Mouse (Mus musculus): ENCODE results near the gene Chn2.

Gene Chn2

DNA sequence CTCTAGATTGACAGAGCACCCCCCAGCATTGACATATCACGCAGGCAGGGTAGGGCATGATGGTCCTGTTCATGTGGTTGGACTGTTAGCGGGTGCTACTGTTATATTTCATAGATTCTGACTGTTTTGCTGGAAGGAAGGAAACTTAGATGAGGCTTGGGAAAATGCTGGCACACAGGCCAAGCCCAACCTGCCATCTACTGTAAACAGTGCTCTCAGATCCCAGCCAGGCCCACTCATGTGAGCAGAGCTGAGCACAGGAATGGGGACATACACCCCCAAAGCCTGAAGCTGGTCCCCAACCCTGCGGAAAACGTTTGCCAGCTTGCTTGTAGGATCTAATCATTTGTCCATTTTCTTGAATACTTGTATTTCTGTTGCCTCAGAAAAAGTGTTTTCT, 32.1 kb downstream of the Chn2 start:
- no peak for DNase-seq (ENCODE audit: extremely low read depth, low read depth, low spot score)

DNA sequence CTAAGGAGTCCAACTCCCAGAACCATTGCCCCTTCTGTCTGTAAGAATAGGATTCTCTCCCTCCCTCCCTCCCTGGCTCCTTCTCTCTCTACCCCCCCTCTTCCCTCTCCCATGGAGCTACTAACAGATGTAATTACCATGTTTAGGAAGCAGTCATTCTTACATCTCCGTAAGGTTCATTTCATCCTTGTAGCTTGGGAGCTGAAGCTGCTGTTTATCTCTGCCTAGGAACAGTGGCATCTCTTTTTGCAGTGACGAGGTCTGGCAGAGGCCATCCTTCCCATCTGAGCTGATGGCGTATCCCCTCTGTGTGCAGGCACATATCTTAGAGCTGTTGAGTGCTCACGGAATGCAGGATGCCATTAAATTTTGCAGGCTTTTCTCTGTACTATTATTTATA, 35.1 kb downstream of the Chn2 start:
- no peak for DNase-seq (ENCODE audit: extremely low read depth, low read depth, low spot score)

DNA sequence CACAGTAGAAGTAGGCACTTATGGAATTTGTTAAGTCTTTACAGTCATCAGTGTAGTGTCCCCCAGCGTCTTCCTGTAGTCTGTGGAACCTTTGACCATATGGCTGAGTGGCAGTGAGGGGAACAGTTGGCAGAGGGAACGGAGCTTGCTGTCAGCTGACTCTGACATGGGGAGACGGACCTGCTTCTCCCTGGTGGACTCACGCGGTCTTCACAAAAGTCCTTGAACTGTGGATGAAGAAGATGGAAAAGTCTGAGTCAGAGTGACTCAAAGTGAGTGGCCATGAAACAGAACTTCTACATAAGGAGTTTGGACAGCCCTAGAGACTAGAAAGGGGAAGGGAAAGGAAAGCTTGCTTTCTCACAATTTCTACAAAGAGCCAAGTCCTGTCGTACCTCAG, 36.1 kb downstream of the Chn2 start:
- DNase-seq (ENCODE audit: extremely low read depth, low read depth, low spot score) = no peak

DNA sequence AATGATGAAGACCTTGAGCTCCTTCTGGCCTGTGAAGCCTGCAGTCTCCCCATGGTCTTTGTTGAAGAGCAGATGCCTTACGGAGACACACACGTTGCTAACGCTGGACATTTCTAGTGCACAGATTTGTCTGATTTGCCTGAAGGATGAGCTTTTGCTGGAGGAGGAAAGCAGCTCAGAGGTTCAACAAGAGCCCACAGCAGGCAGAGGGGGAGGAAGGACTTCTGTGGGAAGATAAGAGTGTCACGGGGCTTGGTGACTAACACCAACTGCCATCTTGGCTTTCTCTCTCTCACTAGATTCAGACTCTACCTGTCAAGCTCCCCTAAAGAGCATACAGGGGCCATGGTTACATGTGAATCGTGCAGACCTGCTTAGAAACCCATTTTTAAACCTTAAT, 37.3 kb downstream of the Chn2 start:
- DNase-seq (ENCODE audit: extremely low read depth, low read depth, low spot score) = no peak

DNA sequence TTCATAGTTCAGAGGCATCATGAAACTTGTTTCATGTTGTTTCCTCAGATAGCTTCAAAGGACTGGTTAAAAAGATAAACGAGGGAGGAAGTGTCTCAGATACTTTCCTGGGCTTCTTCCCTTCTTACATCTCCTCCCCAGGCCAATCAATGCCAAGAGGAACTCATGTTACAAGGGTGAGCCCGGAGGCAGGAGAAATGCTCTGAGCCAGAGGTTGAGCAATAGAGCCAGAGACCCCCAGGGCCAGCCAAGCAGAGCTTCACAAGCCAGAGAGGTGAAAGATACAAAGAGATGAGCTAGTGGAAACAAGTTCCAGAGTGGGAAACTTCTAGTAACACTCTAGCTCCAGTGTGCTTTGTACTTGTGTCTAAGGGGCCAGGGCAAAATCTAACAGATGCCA, 38.9 kb downstream of the Chn2 start:
- DNase-seq (ENCODE audit: extremely low read depth, low read depth, low spot score) = no peak

DNA sequence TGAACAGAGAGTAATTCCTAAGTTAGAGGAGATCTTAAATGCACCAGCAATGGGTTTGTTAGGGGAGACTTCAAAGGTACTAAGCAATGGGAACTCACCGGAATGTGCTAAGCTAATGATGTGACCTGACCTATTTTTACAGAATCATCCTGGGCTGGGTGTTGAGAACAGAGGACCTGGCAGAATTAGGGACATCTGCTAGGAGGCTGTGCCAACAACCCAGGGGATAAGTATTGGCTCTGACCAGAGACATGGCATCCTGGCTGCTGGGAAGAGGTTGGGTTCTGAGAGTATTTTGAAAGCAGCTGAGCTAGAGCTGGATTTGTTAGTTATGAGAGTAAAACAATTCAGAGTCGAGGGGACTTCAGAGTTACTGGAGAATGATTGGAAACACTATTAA, 40.5 kb downstream of the Chn2 start:
- no peak for DNase-seq (ENCODE audit: extremely low read depth, low read depth, low spot score)

DNA sequence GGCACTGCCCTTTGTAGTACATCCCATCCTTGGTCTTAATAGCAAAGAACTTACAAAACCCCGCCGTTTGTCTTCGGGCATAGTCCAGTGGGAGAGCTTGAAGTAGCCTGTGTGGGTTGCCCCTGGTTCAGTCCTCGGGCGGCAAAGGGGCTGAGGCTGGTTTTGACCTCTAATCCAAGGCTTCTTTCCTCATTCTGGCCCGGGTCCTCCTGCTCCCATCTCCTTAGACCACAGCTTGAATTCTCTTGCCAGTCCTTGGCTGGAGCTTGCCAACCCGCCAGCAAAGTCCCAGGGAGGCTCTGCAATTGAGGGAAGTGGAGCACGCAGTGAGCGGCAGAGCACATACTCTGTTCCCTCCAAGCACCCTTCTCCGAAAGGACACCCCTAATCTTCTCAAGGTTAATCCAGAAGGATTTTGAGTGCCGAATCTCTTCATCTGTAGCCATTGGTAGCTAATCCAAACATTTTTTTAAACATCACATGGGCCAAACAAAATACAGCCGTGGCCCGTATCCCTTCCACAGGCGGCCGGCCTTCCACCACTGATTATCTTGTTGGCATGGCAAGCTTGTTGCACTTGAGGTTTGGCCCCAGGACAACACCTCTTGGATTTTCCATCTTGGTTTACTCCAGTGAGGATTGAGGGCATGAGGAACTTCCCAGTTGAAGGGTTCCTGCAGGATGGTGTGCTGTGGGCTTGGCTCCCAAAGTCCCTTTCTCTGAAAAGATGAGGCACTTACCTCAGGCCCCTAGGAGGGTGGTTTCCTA, 41.3 kb downstream of the Chn2 start:
- no peak for DNase-seq (ENCODE audit: extremely low read depth, low read depth, low spot score)

DNA sequence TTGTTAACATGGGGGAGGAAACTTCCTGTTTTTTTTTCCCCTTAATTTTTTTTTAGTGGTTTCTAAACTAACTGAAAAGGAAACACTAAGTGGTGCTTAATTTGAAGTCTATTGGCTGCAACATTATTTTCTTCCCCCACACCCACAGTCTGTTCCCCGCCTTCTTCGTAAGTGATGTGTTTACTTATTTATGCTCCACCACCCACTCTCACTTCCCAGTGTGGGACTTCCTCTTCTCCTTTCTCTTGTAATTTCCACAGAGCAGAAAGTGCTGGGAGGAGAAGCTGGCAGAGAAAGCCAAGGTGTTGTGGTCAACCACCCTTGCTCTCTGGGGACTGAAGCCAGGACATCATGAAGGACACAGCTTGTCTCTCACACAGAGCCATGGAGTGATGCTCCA, 43.2 kb downstream of the Chn2 start:
- DNase-seq (ENCODE audit: extremely low read depth, low read depth, low spot score) = no peak

DNA sequence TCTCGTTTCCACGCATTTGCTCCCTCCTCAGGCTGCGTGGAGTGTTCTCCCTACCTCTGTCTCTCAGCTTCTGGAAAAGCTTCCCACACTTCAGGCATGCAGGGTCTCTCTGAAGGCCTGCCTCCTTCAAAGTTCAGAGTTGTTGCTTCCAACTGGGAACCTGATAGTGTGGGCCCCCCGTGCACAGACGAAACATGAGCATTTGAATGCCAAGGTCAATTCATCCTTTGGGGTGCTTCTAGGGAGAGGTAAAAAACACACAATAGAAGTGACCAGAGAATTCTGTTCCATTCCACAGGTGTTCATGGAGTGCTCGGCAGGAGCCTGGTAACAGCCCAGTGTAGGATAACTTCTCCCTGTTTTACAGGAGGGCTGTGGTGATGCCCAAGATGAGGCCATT, 44.7 kb downstream of the Chn2 start:
- DNase-seq (ENCODE audit: extremely low read depth, low read depth, low spot score) = no peak

DNA sequence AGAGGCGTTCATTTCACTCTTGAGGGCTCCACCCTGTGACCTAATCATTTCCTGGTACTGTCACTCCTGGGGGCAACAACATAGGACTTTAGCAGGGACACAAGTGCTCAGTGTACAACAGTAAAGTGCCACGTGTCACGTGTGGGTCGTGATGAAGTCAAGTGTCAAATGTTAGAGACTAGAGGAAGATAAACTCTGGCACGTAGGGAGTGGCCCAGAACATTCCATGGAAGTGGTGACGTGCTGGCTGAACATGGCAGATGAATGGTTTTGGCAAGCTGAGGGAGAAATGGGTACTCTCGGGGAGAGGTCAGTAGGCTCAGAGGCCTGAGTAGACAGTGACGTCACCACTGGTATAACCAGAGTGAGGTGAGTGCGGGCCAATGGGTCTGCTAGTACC, 45.7 kb downstream of the Chn2 start:
- no peak for DNase-seq (ENCODE audit: extremely low read depth, low read depth, low spot score)

DNA sequence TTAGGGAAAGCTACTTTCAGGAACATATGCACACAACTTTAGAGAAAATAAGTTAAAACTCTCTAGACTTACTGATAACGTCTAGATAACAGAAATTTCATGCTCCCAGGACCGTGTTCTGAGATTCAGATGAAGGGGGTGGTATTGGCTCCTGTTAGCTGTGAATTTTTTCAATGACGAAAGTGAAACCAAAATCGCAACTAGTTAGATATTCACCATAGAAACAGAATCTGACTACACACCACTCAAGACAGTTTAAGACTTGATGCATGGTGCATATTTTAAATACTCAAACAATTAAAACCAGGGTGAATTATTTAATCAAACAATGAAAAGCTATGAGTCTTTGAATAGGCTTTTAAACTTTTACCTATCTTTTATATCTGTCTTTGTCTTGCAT, 48.8 kb downstream of the Chn2 start:
- DNase-seq (ENCODE audit: extremely low read depth, low read depth, low spot score) = no peak

DNA sequence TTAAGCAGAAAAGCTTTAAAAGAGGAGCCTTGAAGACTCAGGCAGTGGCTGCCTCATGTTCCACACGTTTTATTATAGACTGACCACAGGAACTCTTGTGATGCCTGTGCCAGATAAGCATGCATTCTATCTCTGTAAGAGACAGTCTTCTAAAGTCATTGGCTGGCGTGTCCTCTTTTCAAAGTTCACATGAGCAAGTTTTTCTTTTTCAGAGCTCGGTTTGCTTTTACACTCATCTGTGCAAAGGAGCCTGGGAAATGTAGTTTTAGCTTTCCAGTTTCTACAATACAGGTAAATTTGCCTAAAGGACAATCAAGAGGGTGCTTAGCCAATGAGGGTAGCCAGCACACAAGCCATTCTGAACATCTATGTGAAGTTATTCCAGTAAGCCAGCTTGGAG, 51.5 kb downstream of the Chn2 start:
- no peak for DNase-seq (ENCODE audit: extremely low read depth, low read depth, low spot score)

DNA sequence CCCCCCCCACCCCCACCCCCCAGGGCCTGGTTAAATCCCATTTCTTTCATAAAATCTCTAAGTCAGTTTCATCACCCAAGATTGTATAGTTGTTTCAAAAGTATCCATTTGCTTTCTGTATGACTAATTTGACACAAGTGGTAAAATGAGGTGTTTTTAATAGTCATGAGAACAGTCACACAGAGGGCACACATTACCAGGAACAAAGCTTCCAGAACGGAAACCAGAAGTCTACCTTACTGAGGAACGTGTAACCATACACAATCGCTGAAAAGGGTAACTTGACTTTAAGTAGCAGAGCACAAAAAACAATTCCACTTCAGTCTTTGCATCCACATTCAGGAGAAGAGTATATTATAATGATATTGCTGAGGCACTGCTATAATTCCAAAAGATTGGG, 53.6 kb downstream of the Chn2 start:
- no peak for DNase-seq (ENCODE audit: extremely low read depth, low read depth, low spot score)

DNA sequence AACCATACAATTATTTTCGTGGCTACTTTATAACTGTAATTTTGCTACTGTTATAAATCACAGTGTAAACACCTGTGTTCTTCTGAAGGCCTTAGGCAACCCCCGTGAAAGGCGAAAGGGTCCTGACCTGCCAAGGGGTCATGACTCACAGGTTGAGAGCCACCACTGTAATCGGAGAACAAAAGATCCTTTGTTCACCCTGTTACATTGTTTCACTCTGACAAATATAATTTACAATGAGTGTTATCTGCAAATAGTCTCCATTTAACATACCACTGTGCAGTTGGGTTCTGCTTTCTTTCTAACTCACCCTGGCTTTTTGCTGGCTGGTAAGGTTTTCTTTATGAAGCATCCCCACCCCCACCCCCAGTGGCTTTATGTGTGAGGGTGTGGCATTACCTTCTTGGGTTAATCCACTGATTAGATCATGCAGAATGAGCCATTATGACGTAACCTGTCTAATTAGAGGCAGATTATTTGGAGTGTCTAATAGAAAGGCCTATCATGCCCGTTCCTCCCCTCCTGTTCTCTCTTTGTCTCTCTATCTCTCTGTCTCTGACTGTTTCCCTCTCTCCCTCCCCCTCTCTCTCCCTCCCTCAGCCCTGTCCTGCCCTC, 56.9 kb downstream of the Chn2 start:
- no peak for DNase-seq (ENCODE audit: extremely low read depth, low read depth, low spot score)

DNA sequence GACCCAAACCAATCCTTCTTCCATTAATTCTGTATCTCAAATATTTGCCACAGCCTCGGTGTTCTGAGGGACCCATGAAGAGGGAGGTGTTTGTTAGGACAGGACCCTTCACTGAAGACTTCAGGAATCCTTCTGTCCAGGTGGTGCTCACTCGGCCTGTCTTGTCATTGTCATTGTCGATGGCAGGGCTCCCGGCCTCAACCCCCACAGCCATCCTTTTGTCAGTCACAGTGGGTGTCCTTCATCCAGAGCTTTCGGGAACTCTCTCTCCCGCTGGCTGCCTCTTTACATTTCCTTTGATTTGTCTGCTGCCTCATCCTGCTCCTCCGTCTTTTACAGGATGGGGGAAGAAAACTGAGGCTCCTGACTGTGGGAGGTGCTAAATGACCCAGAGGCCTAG, 57.5 kb downstream of the Chn2 start:
- DNase-seq (ENCODE audit: extremely low read depth, low read depth, low spot score) = no peak

DNA sequence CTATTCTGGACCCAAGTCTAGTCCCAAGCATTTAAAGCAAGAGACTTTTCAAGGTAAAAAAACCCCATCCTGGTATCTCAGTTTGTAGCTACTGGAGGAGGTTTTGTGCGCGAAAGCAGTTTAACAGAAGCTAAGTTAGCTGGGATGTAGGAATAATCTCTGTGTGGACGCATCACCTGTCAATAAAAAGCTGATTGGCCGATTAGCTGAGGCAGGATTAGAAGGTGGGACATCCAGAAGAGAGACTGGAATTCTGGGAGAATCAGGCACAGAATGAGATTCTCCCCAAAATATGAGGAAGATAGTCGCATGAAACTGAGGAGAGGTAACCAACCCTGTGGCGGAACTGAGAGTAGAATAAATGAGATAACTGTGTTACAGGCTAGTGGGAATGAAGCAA, 59.0 kb downstream of the Chn2 start:
- no peak for DNase-seq (ENCODE audit: extremely low read depth, low read depth, low spot score)

DNA sequence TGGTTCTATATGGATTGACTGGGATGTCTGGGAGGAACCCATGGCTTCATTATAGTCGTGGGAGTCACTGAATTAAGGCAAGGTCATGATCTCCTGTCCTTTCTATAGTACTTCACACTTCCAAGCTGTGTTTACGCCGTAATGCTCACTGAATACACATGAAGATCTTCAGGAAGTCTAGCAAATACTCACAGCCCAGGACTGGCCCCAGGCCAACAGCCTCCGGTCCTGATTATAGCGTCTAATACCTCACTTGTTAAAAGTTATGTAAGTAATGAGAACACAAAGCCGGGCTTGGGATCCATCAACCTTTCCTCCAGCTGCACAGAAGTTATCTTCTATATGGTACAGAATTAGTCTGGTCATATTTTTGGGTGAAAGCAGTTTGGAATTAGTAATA, 60.3 kb downstream of the Chn2 start:
- DNase-seq (ENCODE audit: extremely low read depth, low read depth, low spot score) = no peak

DNA sequence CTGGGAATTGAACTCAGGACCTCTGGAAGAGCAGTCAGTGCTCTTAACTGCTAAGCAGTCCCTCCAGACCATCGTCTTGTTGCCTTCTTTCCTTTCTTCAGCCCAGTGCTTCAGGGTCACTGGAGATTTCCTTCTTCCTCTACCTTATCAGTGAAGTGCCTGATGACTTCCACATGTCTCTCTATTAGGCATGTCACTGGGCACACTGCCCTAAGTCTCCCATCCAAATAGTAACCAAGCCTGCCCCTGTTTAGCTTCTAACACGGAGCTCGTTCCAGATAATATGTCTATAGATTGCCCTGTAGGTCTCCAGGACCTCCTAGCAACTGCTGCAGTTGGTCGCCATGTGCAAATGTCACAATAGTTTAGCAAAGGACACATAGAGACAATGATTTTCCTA, 62.9 kb downstream of the Chn2 start:
- DNase-seq (ENCODE audit: extremely low read depth, low read depth, low spot score) = no peak

DNA sequence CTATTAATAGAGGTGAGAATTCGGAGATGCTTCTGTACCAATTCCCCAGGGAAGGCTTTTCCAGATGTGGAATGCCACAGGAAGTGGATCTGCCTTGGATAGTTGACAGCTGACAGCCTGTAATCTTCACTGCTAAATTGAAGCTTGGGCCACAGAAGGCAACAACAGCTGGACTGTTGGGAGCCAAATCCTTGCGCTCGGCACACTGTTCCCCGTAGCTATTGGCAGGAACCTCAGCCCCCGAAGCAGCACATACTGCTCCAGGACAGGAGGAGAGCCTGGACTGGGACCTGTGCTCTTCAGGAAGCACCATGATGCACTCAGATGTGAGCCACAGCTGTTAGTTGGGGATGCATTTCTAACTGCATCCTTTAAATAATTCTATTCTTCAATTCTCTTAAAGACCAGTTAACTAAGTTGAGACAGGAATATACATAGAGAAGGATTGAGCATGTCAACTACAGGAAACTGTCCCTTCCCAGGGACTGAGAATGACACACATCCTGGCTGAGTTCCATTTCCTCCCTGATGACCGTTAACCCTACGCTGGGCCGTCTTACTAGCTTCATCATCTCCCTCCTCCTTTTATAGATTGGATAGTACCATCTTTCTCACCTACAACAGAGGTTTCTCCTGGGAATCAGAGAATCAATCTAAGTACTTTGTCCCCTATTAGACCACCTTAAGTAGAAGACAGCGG, 64.1 kb downstream of the Chn2 start:
- no peak for DNase-seq (ENCODE audit: extremely low read depth, low read depth, low spot score)

DNA sequence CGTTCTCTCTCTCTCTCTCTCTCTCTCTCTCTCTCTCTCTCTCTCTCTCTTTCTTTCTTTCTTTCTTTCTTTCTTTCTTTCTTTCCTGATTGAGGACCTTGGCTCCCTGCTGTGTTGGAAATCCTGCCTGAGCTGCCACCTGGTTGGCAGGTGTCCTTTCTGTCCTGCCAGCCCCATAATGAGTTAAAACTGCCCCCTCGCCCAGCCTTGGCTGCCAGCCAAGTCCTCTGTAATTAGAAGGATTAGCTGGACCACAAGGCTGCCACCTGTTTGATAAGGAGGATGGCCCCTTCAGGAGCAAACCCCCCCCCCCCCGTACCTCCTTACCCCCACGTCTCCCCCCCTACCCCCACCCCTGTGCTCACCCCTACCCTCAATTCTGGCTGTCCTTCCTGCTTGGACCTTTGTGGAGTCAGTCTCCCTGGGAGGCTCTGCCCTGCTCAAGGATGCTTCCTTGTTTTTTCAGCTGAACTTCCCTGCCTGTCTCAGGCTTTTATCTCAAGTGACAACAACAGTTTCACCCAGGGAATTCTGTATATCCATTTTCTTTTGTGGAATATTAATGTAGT, 72.1 kb downstream of the Chn2 start:
- no peak for DNase-seq (ENCODE audit: extremely low read depth, low read depth, low spot score)

DNA sequence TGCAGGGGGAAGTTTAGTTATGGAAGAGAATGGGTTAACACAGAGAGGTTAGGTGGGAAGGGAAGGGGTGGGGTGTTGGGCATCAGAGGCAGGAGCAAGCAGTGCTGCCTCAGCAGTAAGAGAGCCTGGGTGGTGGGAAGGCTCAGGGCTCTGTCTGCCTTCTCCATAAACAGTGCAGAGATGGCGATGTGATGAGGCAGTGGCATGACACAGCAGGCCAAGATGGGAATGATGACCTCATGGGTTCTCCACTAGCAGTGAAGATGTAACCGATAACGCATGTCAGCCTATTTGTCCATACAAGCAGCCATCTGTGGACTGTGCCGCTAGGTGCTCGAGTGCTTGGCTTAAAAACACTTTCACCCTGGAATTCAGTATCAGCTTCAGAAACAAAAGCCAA, 74.0 kb downstream of the Chn2 start:
- no peak for DNase-seq (ENCODE audit: extremely low read depth, low read depth, low spot score)

DNA sequence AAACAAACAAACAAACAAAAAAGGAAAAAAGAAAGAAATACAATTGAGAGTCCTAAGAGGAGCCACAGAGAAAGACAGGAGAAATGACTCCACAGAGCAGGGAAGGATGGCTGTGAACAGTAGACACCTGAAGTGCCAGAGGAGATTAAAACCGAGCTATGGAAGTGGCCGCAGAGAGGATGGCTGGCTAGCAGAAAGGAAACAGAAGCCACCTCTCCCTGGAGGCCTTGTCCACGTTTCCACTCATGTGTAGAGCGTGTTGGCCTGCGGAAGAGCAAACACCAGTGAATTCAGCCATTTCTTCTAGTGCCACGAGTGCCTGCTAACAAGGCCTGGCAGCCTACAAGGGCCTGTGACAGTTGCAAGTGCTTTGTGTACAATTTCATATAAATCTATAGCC, 75.1 kb downstream of the Chn2 start:
- no peak for DNase-seq (ENCODE audit: extremely low read depth, low read depth, low spot score)

All from fat pad, adult 2 months (tissue).